Mouse (Mus musculus) lung, embryonic 16.5 days (tissue): Measurements from ENCODE around the gene Mgat4a. TPM values are rescaled to one million over a fixed set of nuclear protein-coding genes. Genes with fewer than 3 reads are reported as not detected.

Experiments
- ATAC-seq: fragments of 200-750 bp; cut with Nextera tagmentation; 2 replicates; pipeline ENCODE4 v1.8.0; 2017; ENCODE audit warnings: low read depth, mild to moderate bottlenecking, moderate library complexity
- H3K27ac ChIP-seq: fragments of 300-500 bp; sonication (generic); 2 replicates; pipeline ENCODE4 v1.5.1; 2014; ENCODE audit warnings: mild to moderate bottlenecking, control low read depth, low read length
- H3K27me3 ChIP-seq: fragments of 300-500 bp; sonication (generic); 2 replicates; pipeline ENCODE4 v1.6.1; 2014; ENCODE audit warnings: low read depth, low read length, mixed read lengths; ENCODE audit not compliant: control insufficient read depth, insufficient read depth
- H3K36me3 ChIP-seq: fragments of 300-500 bp; sonication (generic); 2 replicates; pipeline ENCODE4 v1.6.1; 2014; ENCODE audit warnings: low read length; ENCODE audit not compliant: control insufficient read depth, insufficient read depth
- H3K4me1 ChIP-seq: fragments of 300-500 bp; sonication (generic); replicated peaks from 2 replicates; pipeline ENCODE4 v1.6.1; 2014; ENCODE audit warnings: low read length, mixed read lengths; ENCODE audit not compliant: control insufficient read depth, insufficient read depth
- H3K4me2 ChIP-seq: fragments of 300-500 bp; sonication (generic); 2 replicates; pipeline ENCODE4 v1.6.1; 2014; ENCODE audit warnings: low read depth, low read length, control low read depth
- H3K4me3 ChIP-seq: fragments of 300-500 bp; sonication (generic); 2 replicates; pipeline ENCODE4 v1.5.1; 2014; ENCODE audit warnings: mild to moderate bottlenecking, low read length, control low read depth
- H3K9ac ChIP-seq: fragments of 300-500 bp; sonication (generic); 2 replicates; pipeline ENCODE4 v1.6.1; 2014; ENCODE audit warnings: low read length, control low read depth
- H3K9me3 ChIP-seq: fragments of 300-500 bp; sonication (generic); 2 replicates; pipeline ENCODE4 v1.6.1; 2016; ENCODE audit warnings: low read length; ENCODE audit not compliant: control insufficient read depth
- WGBS: fragments of 180-500 bp; shearing (Covaris S2); extraction: QIAGEN DNeasy Blood & Tissue Kit; methylation state at CpG from one replicate; pipeline ENCODE4 v1.1.7; 2014; 5-methylcytosine and 5-hydroxymethylcytosine counted together
- polyA plus RNA-seq: library from polyadenylated mRNA; unstranded; fragments of >200 nt; fragmentation: Nextera tagmentation; extraction: Ambion mirVana; gene quantifications from 2 replicates; pipeline ENCODE4 v1.2.1, GENCODE M21; 2015

The Mgat4a gene
- 6.5 and 7.1 TPM in 2 replicates for polyA plus RNA-seq

GRCm38 (mm10) chr1:37540810-37541658 is at the start of gene Mgat4a:
Gene Mgat4a, minus strand, starts transcription at chr1:37541016.
- H3K9me3 ChIP-seq, result no peaks in the 10 kb centered on the region
- ATAC-seq, result peak; percentile 99
- H3K9ac ChIP-seq, result peak within 1 kb of the TSS; percentile 81
- no peak within 1 kb of the TSS for H3K27ac ChIP-seq
- peaks cover 5% of the 10 kb centered on the region; the same call in 1 of the 2 replicates for H3K4me1 ChIP-seq
- H3K4me2 ChIP-seq, result peak within 1 kb of the TSS; percentile 97
- H3K27me3 ChIP-seq, result peaks cover 19% of the 10 kb centered on the region
- H3K36me3 ChIP-seq, result no peaks in the 10 kb centered on the region
- WGBS, result 1% methylated on average over 53 of the region's 72 CpGs
- peak within 1 kb of the TSS; percentile 81 for H3K4me3 ChIP-seq

GRCm38 (mm10) chr1:37585809-37586480 is 45.1 kb upstream of the Mgat4a start:
- Histone ChIP-seq H3K27me3 (no peaks in the 10 kb centered on the region), H3K36me3 (no peaks in the 10 kb centered on the region), H3K9me3 (no peaks in the 10 kb centered on the region), H3K4me1 (0 out of 2 replicates have a peak, but pooled peaks cover 9% of the 10 kb centered on the region), H3K4me2 (no peak overlapping the region), H3K4me3 (no peak overlapping the region), H3K27ac (no peak overlapping the region), H3K9ac (no peak overlapping the region)
- WGBS, result 77% methylated on average over 13 of the region's 13 CpGs
- peak; percentile 36 for ATAC-seq

- Histone ChIP-seq H3K36me3 (no peaks in the 10 kb centered on the region), H3K9ac (no peak overlapping the region), H3K9me3 (no peaks in the 10 kb centered on the region), H3K4me1 (0 out of 2 replicates have a peak, but pooled peaks cover 9% of the 10 kb centered on the region), H3K4me3 (no peak overlapping the region), H3K27me3 (no peaks in the 10 kb centered on the region), H3K27ac (no peak overlapping the region), H3K4me2 (peak overlapping the region; percentile 4; the same call in 1 of the 2 replicates)
- no peak for ATAC-seq
- 25% methylated on average over 9 of the region's 9 CpGs for WGBS
These were observed 43.1 kb upstream of the Mgat4a start for GRCm38 (mm10) chr1:37583795-37584464.

- H3K9ac ChIP-seq, result no peak overlapping the region
- H3K27me3 ChIP-seq, result no peaks in the 10 kb centered on the region
- no peaks in the 10 kb centered on the region for H3K9me3 ChIP-seq
- 0 out of 2 replicates have a peak, but pooled peaks have one; percentile 12 for ATAC-seq
- 0 out of 2 replicates have a peak, but pooled peaks cover 9% of the 10 kb centered on the region for H3K4me1 ChIP-seq
- H3K4me3 ChIP-seq, result no peak overlapping the region
- no peaks in the 10 kb centered on the region for H3K36me3 ChIP-seq
- 83% methylated on average over 8 of the region's 8 CpGs for WGBS
- H3K4me2 ChIP-seq, result no peak overlapping the region
- H3K27ac ChIP-seq, result no peak overlapping the region
These were observed 42.4 kb upstream of the Mgat4a start for GRCm38 (mm10) chr1:37583167-37583566.

GRCm38 (mm10) chr1:37579686-37580085 is 38.9 kb upstream of the Mgat4a start:
- H3K4me3 ChIP-seq, result no peak overlapping the region
- no peaks in the 10 kb centered on the region for H3K36me3 ChIP-seq
- no peak overlapping the region for H3K9ac ChIP-seq
- no peaks in the 10 kb centered on the region for H3K9me3 ChIP-seq
- H3K4me2 ChIP-seq, result no peak overlapping the region
- H3K27me3 ChIP-seq, result no peaks in the 10 kb centered on the region
- no peak for ATAC-seq
- H3K4me1 ChIP-seq, result 0 out of 2 replicates have a peak, but pooled peaks cover 9% of the 10 kb centered on the region
- no peak overlapping the region for H3K27ac ChIP-seq
- WGBS, result 91% methylated on average over 13 of the region's 13 CpGs

GRCm38 (mm10) chr1:37572528-37573272 is 31.9 kb upstream of the Mgat4a start:
- Histone ChIP-seq H3K9me3 (no peaks in the 10 kb centered on the region), H3K4me2 (no peak overlapping the region), H3K4me3 (no peak overlapping the region), H3K36me3 (no peaks in the 10 kb centered on the region), H3K9ac (no peak overlapping the region), H3K4me1 (no peaks in the 10 kb centered on the region), H3K27ac (no peak overlapping the region), H3K27me3 (no peaks in the 10 kb centered on the region)
- no peak for ATAC-seq
- 48% methylated on average over 10 of the region's 10 CpGs for WGBS

- H3K9ac ChIP-seq, result no peak overlapping the region
- H3K27me3 ChIP-seq, result no peaks in the 10 kb centered on the region
- WGBS, result 82% methylated on average over 1 of the region's 1 CpGs
- no peaks in the 10 kb centered on the region for H3K36me3 ChIP-seq
- H3K9me3 ChIP-seq, result no peaks in the 10 kb centered on the region
- no peak overlapping the region for H3K27ac ChIP-seq
- H3K4me3 ChIP-seq, result no peak overlapping the region
- H3K4me1 ChIP-seq, result no peaks in the 10 kb centered on the region
- ATAC-seq, result no peak
- no peak overlapping the region for H3K4me2 ChIP-seq
These were observed 27.6 kb upstream of the Mgat4a start for GRCm38 (mm10) chr1:37568379-37568778.

GRCm38 (mm10) chr1:37566754-37567153 is 25.9 kb upstream of the Mgat4a start:
- Histone ChIP-seq H3K9ac (no peak overlapping the region), H3K4me1 (no peaks in the 10 kb centered on the region), H3K27me3 (no peaks in the 10 kb centered on the region), H3K36me3 (no peaks in the 10 kb centered on the region), H3K4me3 (no peak overlapping the region), H3K4me2 (no peak overlapping the region), H3K9me3 (no peaks in the 10 kb centered on the region), H3K27ac (no peak overlapping the region)
- 61% methylated on average over 4 of the region's 4 CpGs for WGBS
- no peak for ATAC-seq
